Mouse (Mus musculus) gastrocnemius, adult 8-10 months (tissue): ENCODE measurements around the gene Col26a1. TPM values are rescaled to one million over a fixed set of nuclear protein-coding genes. Genes with fewer than 3 reads are reported as not detected.

ENCODE experiments used
- DNase-seq, 2 experiments: peaks; one replicate each; pipeline ENCODE4 v3.0.0; 2022; ENCODE audit warnings: low spot score in 2 of 2
- total RNA-seq, 4 experiments: library from RNA; stranded (reverse); gene quantifications; 2 replicates each; pipeline ENCODE4 v1.2.4; 2022

Gene Col26a1
- total RNA-seq, 4 experiments from 2014 or later, result 0.19 to 1.0 (median 0.28) TPM

- DNase-seq, result no peak
Measured at GRCm38 (mm10) chr5:136806379-136807056, 76.5 kb downstream of the Col26a1 start.

- DNase-seq, result no peak
Measured at GRCm38 (mm10) chr5:136805019-136805418, 78.0 kb downstream of the Col26a1 start.

GRCm38 (mm10) chr5:136804246-136804645 is 78.8 kb downstream of the Col26a1 start:
- DNase-seq, result no peak

- no peak for DNase-seq
Measured at GRCm38 (mm10) chr5:136802732-136803131, 80.3 kb downstream of the Col26a1 start.

- no peak for DNase-seq
Measured at GRCm38 (mm10) chr5:136796917-136797316, 86.1 kb downstream of the Col26a1 start.

GRCm38 (mm10) chr5:136793807-136794206 is 89.2 kb downstream of the Col26a1 start:
- no peak for DNase-seq

- no peak for DNase-seq
Measured at GRCm38 (mm10) chr5:136792541-136792940, 90.5 kb downstream of the Col26a1 start.

- DNase-seq, result no peak
Measured at GRCm38 (mm10) chr5:136791204-136791603, 91.8 kb downstream of the Col26a1 start.

GRCm38 (mm10) chr5:136790570-136791196 is 92.3 kb downstream of the Col26a1 start:
- peak; percentile 75 for DNase-seq

- DNase-seq, result no peak
Measured at GRCm38 (mm10) chr5:136784531-136784930, 98.5 kb downstream of the Col26a1 start.

- DNase-seq, result no peak
Measured at GRCm38 (mm10) chr5:136782600-136782999, 100.4 kb downstream of the Col26a1 start.

GRCm38 (mm10) chr5:136780465-136780864 is 102.5 kb downstream of the Col26a1 start:
- DNase-seq, result no peak

GRCm38 (mm10) chr5:136779946-136780345 is 103.1 kb downstream of the Col26a1 start:
- no peak for DNase-seq

- DNase-seq, result no peak
Measured at GRCm38 (mm10) chr5:136775548-136775947, 107.5 kb downstream of the Col26a1 start.

GRCm38 (mm10) chr5:136773044-136774039 is 109.7 kb downstream of the Col26a1 start:
- no peak for DNase-seq

GRCm38 (mm10) chr5:136771132-136771531 is 111.9 kb downstream of the Col26a1 start:
- DNase-seq, result no peak

GRCm38 (mm10) chr5:136767304-136767703 is 115.7 kb downstream of the Col26a1 start:
- DNase-seq, result no peak

- no peak for DNase-seq
Measured at GRCm38 (mm10) chr5:136764157-136764669, 118.8 kb downstream of the Col26a1 start.

- DNase-seq, result no peak
Measured at GRCm38 (mm10) chr5:136760345-136760744, 122.7 kb downstream of the Col26a1 start.

- no peak for DNase-seq
Measured at GRCm38 (mm10) chr5:136759781-136760180, 123.2 kb downstream of the Col26a1 start.

- DNase-seq, result peak in 1 of 2 experiments; percentile 27
Measured at GRCm38 (mm10) chr5:136755696-136756095, 127.3 kb downstream of the Col26a1 start.
